Mouse (Mus musculus): ENCODE data around the gene Lrrc30.

The Lrrc30 gene

DNA sequence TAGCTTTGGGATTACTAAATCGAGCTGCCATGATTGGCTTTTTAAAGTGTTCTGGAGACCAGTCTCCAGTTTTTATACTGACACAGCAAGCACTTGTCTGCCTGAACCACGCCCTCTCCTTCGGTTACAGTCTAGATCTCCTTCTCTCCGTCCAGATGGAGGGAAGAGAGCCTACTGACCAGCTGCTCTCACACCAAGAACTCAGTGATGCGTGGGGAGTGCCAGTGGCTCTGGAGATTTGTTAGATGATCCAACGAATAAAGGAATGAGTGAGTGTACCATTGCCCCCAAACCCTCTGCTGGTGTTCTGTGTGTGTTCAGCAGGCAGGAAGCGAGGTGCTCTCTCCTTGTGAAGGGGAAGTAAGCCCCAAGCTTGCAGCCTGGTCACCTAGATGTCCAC, 48.0 kb downstream of the Lrrc30 start:
- in situ Hi-C loops (cut with MboI; ENCODE audit: low sequenced_read_pairs), result no loop called here

DNA sequence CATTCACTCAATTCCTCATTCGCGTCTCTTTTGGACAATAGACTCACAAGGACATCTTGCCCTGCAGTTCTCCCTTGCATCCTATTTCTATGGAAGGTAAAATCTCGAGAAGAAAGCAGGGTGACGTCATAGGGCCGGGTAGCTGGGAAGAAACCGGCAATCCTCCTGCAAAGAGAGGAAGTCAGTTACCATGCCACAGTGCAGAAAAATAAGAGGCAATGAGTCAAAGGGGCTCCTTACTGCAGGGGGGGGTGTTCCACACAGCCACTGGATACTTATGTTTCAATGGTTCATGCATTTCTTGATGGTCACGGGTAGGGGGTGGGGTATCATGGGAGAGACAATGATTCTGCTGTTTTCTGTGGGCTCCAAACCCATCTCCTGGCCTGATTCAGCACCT, 49.1 kb downstream of the Lrrc30 start:
- in situ Hi-C loops (cut with MboI; ENCODE audit: low sequenced_read_pairs), result no loop called here

DNA sequence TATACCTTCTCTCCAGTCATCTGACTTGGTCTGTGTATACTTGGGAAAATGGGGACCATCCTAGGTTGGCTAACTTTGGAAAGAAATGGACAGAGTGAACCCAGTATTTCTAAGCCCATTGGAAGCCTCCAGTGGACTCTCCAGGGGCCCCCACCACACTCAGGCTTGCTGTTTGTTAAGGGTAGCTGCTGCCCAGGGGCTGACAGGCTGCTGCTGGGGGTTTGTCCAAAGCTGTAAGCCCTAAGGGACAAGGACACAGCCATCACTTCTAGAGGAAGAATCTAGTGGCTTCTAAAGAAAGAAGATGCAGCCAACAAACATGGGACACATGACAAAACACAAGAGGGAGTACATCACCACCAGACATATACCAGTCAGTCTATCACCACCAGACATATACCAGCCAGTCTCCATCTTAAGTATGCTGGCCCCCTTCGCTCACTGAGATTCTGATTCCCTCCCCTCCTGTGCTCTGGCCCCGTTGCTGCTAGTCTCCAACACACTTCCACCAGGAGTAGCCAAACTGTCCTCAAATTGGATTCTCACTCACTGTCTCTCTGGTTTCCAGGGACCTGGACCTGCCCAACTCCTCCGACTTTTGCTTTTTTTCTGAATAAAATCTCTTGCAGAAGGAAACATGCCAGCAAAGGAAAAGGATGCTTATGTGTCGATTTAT, 49.7 kb downstream of the Lrrc30 start:
- in situ Hi-C loops (cut with MboI; ENCODE audit: low sequenced_read_pairs), result no loop called here

DNA sequence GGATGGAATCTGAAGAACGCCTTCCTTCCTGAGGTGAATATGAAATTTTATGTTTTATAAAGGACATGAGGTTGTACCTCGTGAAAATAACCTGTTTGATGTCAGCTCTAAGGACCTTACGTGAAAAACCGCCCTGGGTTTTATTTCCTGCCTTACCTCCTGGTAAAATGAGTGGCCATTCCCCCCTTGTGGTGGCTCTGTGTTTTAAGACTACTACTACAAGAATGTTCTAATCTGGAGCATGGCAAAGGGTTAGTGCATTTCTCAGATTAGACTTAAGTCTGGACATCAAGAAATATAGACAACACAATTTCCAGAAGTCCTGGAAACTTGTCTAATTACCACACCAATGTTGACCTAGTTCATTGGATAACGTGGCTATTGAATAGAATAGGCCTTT, 50.7 kb downstream of the Lrrc30 start:
- in situ Hi-C loops (cut with MboI; ENCODE audit: low sequenced_read_pairs), result no loop called here
